11 mouse cellular contexts compared by ENCODE assay signal in the genomic region with DNA sequence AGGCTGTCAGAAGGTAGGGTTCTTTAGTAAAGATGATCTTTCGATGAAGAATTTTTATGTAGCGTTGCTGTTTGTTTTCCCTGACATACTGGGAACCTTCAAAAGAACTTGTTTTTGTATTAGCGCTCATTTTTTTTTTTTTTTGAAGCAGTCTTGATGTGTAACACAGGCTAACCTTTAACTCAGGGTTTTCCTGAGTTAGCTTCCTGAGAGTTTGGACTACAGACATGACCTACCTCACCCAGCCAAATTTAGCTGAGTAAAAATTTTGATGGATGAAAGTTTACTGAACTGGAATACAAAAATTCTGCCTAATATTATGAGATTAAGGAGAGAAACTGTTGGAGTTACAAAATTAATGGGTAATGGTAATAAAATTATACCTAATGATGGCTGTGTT. TPM values are rescaled to one million over a fixed set of nuclear protein-coding genes. Genes with fewer than 3 reads are reported as not detected.
DNase-seq lines count a peak whose midpoint lies in the region; ATAC-seq and TF ChIP-seq lines count a peak whose summit lies in the region.
"Had no signal": no experiment of that assay in that cellular context is flagged by ENCODE, and none has a peak within 500 bp of the region (broad histone marks: within the 10 kb centered on the region; RNA-seq: fewer than 3 reads in every experiment).

No protein-coding gene starts in this region.

- 84% methylated on average over 3 of the region's 3 CpGs for WGBS in intestine, postnatal 0 days
- 92% methylated on average over 3 of the region's 3 CpGs for WGBS in intestine, embryonic 16.5 days
- 87% methylated on average over 3 of the region's 3 CpGs for WGBS in midbrain, embryonic 13.5 days
- WGBS in midbrain, embryonic 11.5 days: 95% methylated on average over 3 of the region's 3 CpGs
- 87% methylated on average over 3 of the region's 3 CpGs for WGBS in liver, embryonic 13.5 days (ENCODE audit: insufficient replicate concordance)

- no peak for ATAC-seq in intestine, postnatal 0 days
- no peak for ATAC-seq in intestine, embryonic 16.5 days
- no peak for ATAC-seq in midbrain, embryonic 13.5 days
- no peak for ATAC-seq in midbrain, embryonic 11.5 days (ENCODE audit: low FRiP score)
- ATAC-seq in liver, embryonic 13.5 days (ENCODE audit: low read depth): no peak

- no peak overlapping the region for H3K27ac ChIP-seq in intestine, postnatal 0 days (ENCODE audit: low read depth, low read length)
- H3K27ac ChIP-seq in intestine, embryonic 16.5 days (ENCODE audit: low read length): no peak overlapping the region
- H3K27ac ChIP-seq in midbrain, embryonic 13.5 days: no peak overlapping the region
- no peak overlapping the region for H3K27ac ChIP-seq in midbrain, embryonic 11.5 days (ENCODE audit: low read depth, low read length)
- no peak overlapping the region for H3K27ac ChIP-seq in liver, embryonic 13.5 days

- no peaks in the 10 kb centered on the region for H3K36me3 ChIP-seq in intestine, postnatal 0 days (ENCODE audit: control insufficient read depth, insufficient read depth)
- H3K36me3 ChIP-seq in intestine, embryonic 16.5 days (ENCODE audit: control insufficient read depth, insufficient read depth, low read length): no peaks in the 10 kb centered on the region
- no peaks in the 10 kb centered on the region for H3K36me3 ChIP-seq in midbrain, embryonic 13.5 days
- no peaks in the 10 kb centered on the region for H3K36me3 ChIP-seq in midbrain, embryonic 11.5 days (ENCODE audit: control insufficient read depth, insufficient read depth, low read length)
- no peaks in the 10 kb centered on the region for H3K36me3 ChIP-seq in liver, embryonic 13.5 days
- H3K36me3 ChIP-seq: heart, embryonic 12.5 days had no signal

- H3K9me3 ChIP-seq in intestine, postnatal 0 days (ENCODE audit: control insufficient read depth): no peaks in the 10 kb centered on the region
- H3K9me3 ChIP-seq in intestine, embryonic 16.5 days (ENCODE audit: control insufficient read depth, low read length): no peaks in the 10 kb centered on the region
- no peaks in the 10 kb centered on the region for H3K9me3 ChIP-seq in midbrain, embryonic 13.5 days
- no peaks in the 10 kb centered on the region for H3K9me3 ChIP-seq in midbrain, embryonic 11.5 days (ENCODE audit: control insufficient read depth, low read length)
- no peaks in the 10 kb centered on the region for H3K9me3 ChIP-seq in liver, embryonic 13.5 days (replicated peaks)
- H3K9me3 ChIP-seq: heart, embryonic 12.5 days had no signal

- H3K27me3 ChIP-seq in intestine, postnatal 0 days (replicated peaks; ENCODE audit: control insufficient read depth, insufficient read depth, low read length): no peaks in the 10 kb centered on the region
- H3K27me3 ChIP-seq in intestine, embryonic 16.5 days (replicated peaks; ENCODE audit: control insufficient read depth, insufficient read depth, low read length): no peaks in the 10 kb centered on the region
- no peaks in the 10 kb centered on the region for H3K27me3 ChIP-seq in midbrain, embryonic 13.5 days
- H3K27me3 ChIP-seq in midbrain, embryonic 11.5 days (ENCODE audit: control insufficient read depth, insufficient read depth, low read length): no peaks in the 10 kb centered on the region
- H3K27me3 ChIP-seq in liver, embryonic 13.5 days: no peaks in the 10 kb centered on the region
- H3K27me3 ChIP-seq: heart, embryonic 12.5 days had no signal

- peaks cover 5% of the 10 kb centered on the region; the same call in 1 of the 2 replicates for H3K4me1 ChIP-seq in intestine, postnatal 0 days (replicated peaks; ENCODE audit: control insufficient read depth, insufficient read depth, low read length)
- peaks cover 15% of the 10 kb centered on the region for H3K4me1 ChIP-seq in intestine, embryonic 16.5 days (ENCODE audit: control insufficient read depth, insufficient read depth, low read length)
- H3K4me1 ChIP-seq in midbrain, embryonic 13.5 days (replicated peaks): peaks cover 19% of the 10 kb centered on the region
- H3K4me1 ChIP-seq in midbrain, embryonic 11.5 days (ENCODE audit: control insufficient read depth, insufficient read depth, low read length): peaks cover 9% of the 10 kb centered on the region
- H3K4me1 ChIP-seq in liver, embryonic 13.5 days (replicated peaks): peaks cover 73% of the 10 kb centered on the region

- H3K4me2 ChIP-seq in intestine, postnatal 0 days (replicated peaks; ENCODE audit: low read depth): peak overlapping the region; percentile 79
- H3K4me2 ChIP-seq in intestine, embryonic 16.5 days (ENCODE audit: low read depth, low read length): no peak overlapping the region
- peak overlapping the region; percentile 72 for H3K4me2 ChIP-seq in midbrain, embryonic 13.5 days (replicated peaks)
- no peak overlapping the region for H3K4me2 ChIP-seq in midbrain, embryonic 11.5 days
- H3K4me2 ChIP-seq in liver, embryonic 13.5 days: 0 out of 2 replicates have a peak overlapping the region, but pooled peaks have one; percentile 76

- no peak for TF ChIP-seq CTCF in intestine, postnatal 0 days (IDR thresholded peaks at IDR 0.05; ENCODE audit: low read depth)

- H3K4me3 ChIP-seq in intestine, postnatal 0 days (ENCODE audit: low read depth, low read length): no peak overlapping the region
- H3K4me3 ChIP-seq in intestine, embryonic 16.5 days (ENCODE audit: low read length): no peak overlapping the region
- H3K4me3 ChIP-seq in midbrain, embryonic 13.5 days (replicated peaks): peak overlapping the region; percentile 90
- no peak overlapping the region for H3K4me3 ChIP-seq in midbrain, embryonic 11.5 days (ENCODE audit: low read depth, low read length)
- no peak overlapping the region for H3K4me3 ChIP-seq in liver, embryonic 13.5 days (replicated peaks)

- DNase-seq in midbrain, embryonic 11.5 days (ENCODE audit: low spot score, missing footprints): no peak
- no peak for DNase-seq in liver, embryonic 13.5 days
- no peak for DNase-seq in embryo, embryonic 10 days (ENCODE audit: low spot score)
- DNase-seq in urinary bladder, postnatal 25 days (ENCODE audit: low spot score): no peak
- DNase-seq: cerebellum, adult 11-12 months; lung, postnatal 36 days; thymus, postnatal 36 days had no signal

- no peak overlapping the region for H3K9ac ChIP-seq in intestine, postnatal 0 days (ENCODE audit: low read depth, low read length)
- H3K9ac ChIP-seq in intestine, embryonic 16.5 days (ENCODE audit: low read depth, low read length): no peak overlapping the region
- peak overlapping the region; percentile 92 for H3K9ac ChIP-seq in midbrain, embryonic 13.5 days (replicated peaks)
- H3K9ac ChIP-seq in midbrain, embryonic 11.5 days (ENCODE audit: low read length): no peak overlapping the region
- H3K9ac ChIP-seq in liver, embryonic 13.5 days: peak overlapping the region; percentile 92; the same call in 1 of the 2 replicates
- H3K9ac ChIP-seq: heart, embryonic 12.5 days had no signal

RNA-seq across cellular contexts. Expression of gene Dusp13, which starts 1.4 kb away (rescaled TPM):
- 0.16 and 0.17 TPM in 2 replicates for polyA plus RNA-seq in intestine, postnatal 0 days (2015; fragmentation: Nextera tagmentation; extraction: Ambion mirVana)
- polyA plus RNA-seq in intestine, embryonic 16.5 days (2015; fragmentation: Nextera tagmentation; extraction: Ambion mirVana): not detected in 2 replicates
- polyA plus RNA-seq in midbrain, embryonic 13.5 days (2015; fragmentation: Nextera tagmentation; extraction: Ambion mirVana): not detected in 2 replicates
- polyA plus RNA-seq in midbrain, embryonic 11.5 days (2014; fragmentation: Nextera tagmentation; extraction: Ambion mirVana): not detected in 2 replicates
- not detected in 2 replicates for polyA plus RNA-seq in liver, embryonic 13.5 days (2015; fragmentation: Nextera tagmentation; extraction: Ambion mirVana)

RNA-seq across cellular contexts. Expression of gene Samd8, which starts 2.1 kb away (rescaled TPM):
- 16.3 and 16.4 TPM in 2 replicates for polyA plus RNA-seq in intestine, postnatal 0 days (2015; fragmentation: Nextera tagmentation; extraction: Ambion mirVana)
- 11.4 and 12.5 TPM in 2 replicates for polyA plus RNA-seq in intestine, embryonic 16.5 days (2015; fragmentation: Nextera tagmentation; extraction: Ambion mirVana)
- polyA plus RNA-seq in midbrain, embryonic 13.5 days (2015; fragmentation: Nextera tagmentation; extraction: Ambion mirVana): 17.2 and 19.2 TPM in 2 replicates
- polyA plus RNA-seq in midbrain, embryonic 11.5 days (2014; fragmentation: Nextera tagmentation; extraction: Ambion mirVana): 13.1 TPM in 2 replicates
- 3.7 and 4.9 TPM in 2 replicates for polyA plus RNA-seq in liver, embryonic 13.5 days (2015; fragmentation: Nextera tagmentation; extraction: Ambion mirVana)

RNA-seq across cellular contexts. Expression of gene Dupd1, which starts 38.0 kb away (rescaled TPM):
- polyA plus RNA-seq in intestine, postnatal 0 days (2015; fragmentation: Nextera tagmentation; extraction: Ambion mirVana): not detected in 2 replicates
- not detected in 2 replicates for polyA plus RNA-seq in intestine, embryonic 16.5 days (2015; fragmentation: Nextera tagmentation; extraction: Ambion mirVana)
- polyA plus RNA-seq in midbrain, embryonic 13.5 days (2015; fragmentation: Nextera tagmentation; extraction: Ambion mirVana): 0.13 and 0.18 TPM in 2 replicates
- polyA plus RNA-seq in midbrain, embryonic 11.5 days (2014; fragmentation: Nextera tagmentation; extraction: Ambion mirVana): not detected in 2 replicates
- not detected in 2 replicates for polyA plus RNA-seq in liver, embryonic 13.5 days (2015; fragmentation: Nextera tagmentation; extraction: Ambion mirVana)

Comparison
In these comparisons a context has a peak if more than half of its experiments do, and no peak if none do; other contexts are left out.
1. H3K4me2 ChIP-seq: peak in intestine, postnatal 0 days (single experiment), midbrain, embryonic 13.5 days (single experiment) and liver, embryonic 13.5 days (single experiment); none in intestine, embryonic 16.5 days (single experiment) and midbrain, embryonic 11.5 days (single experiment).
2. H3K9ac ChIP-seq: peak in midbrain, embryonic 13.5 days (single experiment) and liver, embryonic 13.5 days (single experiment); none in intestine, postnatal 0 days (single experiment), intestine, embryonic 16.5 days (single experiment) and midbrain, embryonic 11.5 days (single experiment).